Mouse (Mus musculus) colon, adult 2 months (tissue): ENCODE measurements around the gene Tectb. TPM values are rescaled to one million over a fixed set of nuclear protein-coding genes. Genes with fewer than 3 reads are reported as not detected.

Source experiments
- polyA plus RNA-seq: library from polyadenylated mRNA; depleted of rRNA; stranded (reverse); fragments of >200 nt; gene quantifications from 2 replicates; pipeline ENCODE4 v1.2.3, GENCODE M21; 2012; rRNA removed

The Tectb gene
- polyA plus RNA-seq, result 0.08 TPM in 1 of 2 replicates, not detected in the other

GRCm38 (mm10) chr19:55180433-55180832, at the start of gene Tectb:
Gene Tectb (plus strand): TSS chr19:55180733.

GRCm38 (mm10) chr19:55241186-55241645, 60.7 kb downstream of the Tectb start, which contains the start of gene Gucy2g:
Gene Gucy2g (minus strand): TSS chr19:55241236.

Other genes with a start within 250 kb of the Tectb start
- gene Gpam, start 53.5 kb upstream of the Tectb start, polyA plus RNA-seq, result 13.4 and 14.7 TPM in 2 replicates
- 0.13 and 0.15 TPM in 2 replicates for gene Gucy2g, start 60.5 kb downstream of the Tectb start, polyA plus RNA-seq
- 9.3 and 9.7 TPM in 2 replicates for gene Acsl5, start 71.2 kb downstream of the Tectb start, polyA plus RNA-seq
- gene Zdhhc6, start 135.3 kb downstream of the Tectb start, polyA plus RNA-seq, result 7.0 TPM in 2 replicates
- 8.7 and 9.2 TPM in 2 replicates for gene Vti1a, start 135.6 kb downstream of the Tectb start, polyA plus RNA-seq